Mouse (Mus musculus) heart, embryonic 11.5 days (tissue): ENCODE measurements around the gene Gmds. TPM values are rescaled to one million over a fixed set of nuclear protein-coding genes. Genes with fewer than 3 reads are reported as not detected.
A peak's percentile ranks its signal among the peaks of the same experiment; 100 is the strongest.

Experiments
- ATAC-seq: fragments of 200-750 bp; cut with Nextera tagmentation; replicated peaks from 2 replicates; pipeline ENCODE4 v1.8.0; 2017; ENCODE audit warnings: moderate library complexity; ENCODE audit not compliant: insufficient number of reproducible peaks, low FRiP score, low TSS enrichment
- H3K27ac ChIP-seq: fragments of 300-500 bp; sonication (generic); 2 replicates; pipeline ENCODE4 v1.5.1; 2014; ENCODE audit warnings: mild to moderate bottlenecking, low read depth, low read length
- H3K27me3 ChIP-seq: fragments of 300-500 bp; sonication (generic); 2 replicates; pipeline ENCODE4 v1.6.1; 2014; ENCODE audit warnings: mild to moderate bottlenecking, low read length, mixed read lengths; ENCODE audit not compliant: control insufficient read depth, insufficient read depth
- H3K36me3 ChIP-seq: fragments of 300-500 bp; sonication (generic); 2 replicates; pipeline ENCODE4 v1.6.1; 2014; ENCODE audit warnings: mild to moderate bottlenecking, low read length, moderate library complexity, mixed read lengths; ENCODE audit not compliant: control insufficient read depth, insufficient read depth
- H3K4me1 ChIP-seq: fragments of 300-500 bp; sonication (generic); 2 replicates; pipeline ENCODE4 v1.6.1; 2014; ENCODE audit warnings: low read length; ENCODE audit not compliant: control insufficient read depth, insufficient read depth
- H3K4me2 ChIP-seq: fragments of 300-500 bp; sonication (generic); 2 replicates; pipeline ENCODE4 v1.6.1; 2014; ENCODE audit warnings: mild to moderate bottlenecking, moderate library complexity
- H3K4me3 ChIP-seq: fragments of 300-500 bp; sonication (generic); 2 replicates; pipeline ENCODE4 v1.5.1; 2014; ENCODE audit warnings: low read depth, low read length
- H3K9ac ChIP-seq: fragments of 300-500 bp; sonication (generic); 2 replicates; pipeline ENCODE4 v1.6.1; 2014; ENCODE audit warnings: mild to moderate bottlenecking, low read depth, low read length, moderate library complexity
- H3K9me3 ChIP-seq: fragments of 300-500 bp; sonication (generic); replicated peaks from 2 replicates; pipeline ENCODE4 v1.6.1; 2016; ENCODE audit warnings: low read length; ENCODE audit not compliant: control insufficient read depth
- WGBS: fragments of 180-500 bp; shearing (Covaris S2); extraction: QIAGEN DNeasy Blood & Tissue Kit; methylation state at CpG from one replicate; pipeline ENCODE4 v1.1.7; 2014; ENCODE audit not compliant: insufficient replicate concordance; 5-methylcytosine and 5-hydroxymethylcytosine counted together
- polyA plus RNA-seq: library from polyadenylated mRNA; unstranded; fragments of >200 nt; fragmentation: Nextera tagmentation; extraction: Ambion mirVana; gene quantifications from 2 replicates; pipeline ENCODE4 v1.2.1, GENCODE M21; 2014

Gmds gene
- polyA plus RNA-seq, 1 experiment from 2014 or later: 31.3 TPM

DNA sequence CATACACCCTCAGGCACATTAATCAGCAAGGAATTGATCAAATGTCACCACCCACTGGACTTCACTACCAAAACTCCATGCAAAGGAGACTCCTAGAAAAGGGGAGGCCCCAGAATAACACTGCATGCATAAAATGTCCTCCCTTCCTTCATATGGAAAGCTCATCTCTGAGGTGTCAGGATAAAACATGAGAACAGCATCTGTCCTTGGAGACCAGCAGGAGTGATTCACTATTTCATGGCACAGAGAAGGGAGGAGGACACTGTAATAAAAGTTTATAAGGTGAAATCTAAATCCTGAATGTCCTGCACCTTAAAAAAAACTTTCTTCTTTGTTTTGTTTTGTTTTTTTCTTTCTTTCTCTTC is 319.3 kb downstream of the Gmds start:
- Histone ChIP-seq H3K4me1 (peaks cover 13% of the 10 kb centered on the region), H3K27me3 (no peaks in the 10 kb centered on the region), H3K9me3 (no peaks in the 10 kb centered on the region), H3K4me2 (no peak overlapping the region), H3K9ac (no peak overlapping the region), H3K36me3 (no peaks in the 10 kb centered on the region), H3K4me3 (no peak overlapping the region), H3K27ac (0 out of 2 replicates have a peak overlapping the region, but pooled peaks have one; percentile 15)
- no peak for ATAC-seq

DNA sequence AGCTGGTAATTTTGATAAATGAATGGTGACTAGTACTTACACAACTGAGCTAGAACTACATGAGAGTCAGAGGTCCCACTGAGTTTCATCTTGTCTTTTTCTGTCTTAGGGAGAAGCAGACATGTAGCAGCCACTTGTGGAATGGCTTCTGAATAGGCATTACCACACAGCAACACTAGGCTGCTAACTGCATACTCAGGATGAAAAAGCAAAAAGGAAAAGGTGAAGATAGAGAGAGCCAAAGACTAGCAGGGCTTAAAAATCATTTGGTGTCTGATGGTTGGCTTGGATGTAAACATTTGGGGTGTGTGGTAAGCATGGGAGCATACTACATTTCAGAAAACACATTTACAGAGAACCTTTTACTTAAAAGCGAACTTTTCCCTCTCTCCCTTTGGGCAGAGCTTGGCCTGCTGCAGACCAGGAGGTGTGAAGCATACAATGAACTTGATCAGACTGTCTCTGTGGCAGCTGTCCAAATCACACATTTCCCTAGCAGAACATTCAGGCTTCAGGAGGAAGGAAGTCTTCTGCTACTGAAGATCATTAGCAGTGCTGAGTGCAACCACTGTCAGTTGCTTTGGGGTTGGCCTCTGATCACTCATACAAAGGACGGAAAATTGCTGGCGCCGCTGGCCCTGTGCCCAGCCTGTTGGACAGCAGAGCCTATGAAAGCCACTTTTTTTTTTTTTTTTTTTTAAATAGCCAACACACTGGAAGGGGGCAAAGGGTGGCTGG is 319.9 kb downstream of the Gmds start:
- Histone ChIP-seq H3K27ac (peak overlapping the region; percentile 70), H3K36me3 (no peaks in the 10 kb centered on the region), H3K9me3 (no peaks in the 10 kb centered on the region), H3K27me3 (no peaks in the 10 kb centered on the region), H3K4me1 (peaks cover 13% of the 10 kb centered on the region), H3K4me2 (no peak overlapping the region), H3K4me3 (no peak overlapping the region), H3K9ac (no peak overlapping the region)
- WGBS: 48% methylated on average over 4 of the region's 4 CpGs
- ATAC-seq: peak; percentile 80

DNA sequence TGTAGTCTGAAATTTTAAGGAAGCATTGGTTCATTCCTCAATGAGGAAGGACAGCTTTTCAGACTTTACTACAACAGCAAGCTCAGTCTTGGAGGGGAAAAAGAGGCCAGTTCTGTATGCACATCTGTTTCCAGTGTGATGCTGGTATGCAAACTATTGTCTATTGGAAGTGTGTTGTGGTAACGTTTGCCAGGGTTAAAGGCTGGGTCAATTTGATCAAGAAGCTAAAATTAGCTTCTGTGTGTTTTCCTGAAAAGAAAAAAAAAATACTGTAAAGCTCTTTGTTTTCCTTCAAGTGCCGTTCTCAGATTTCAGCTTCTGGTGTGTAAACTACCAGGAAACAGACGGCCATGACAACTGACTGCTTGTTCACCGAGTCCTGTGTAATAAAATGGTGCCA is 329.7 kb downstream of the Gmds start:
- no peak overlapping the region for H3K4me2 ChIP-seq

DNA sequence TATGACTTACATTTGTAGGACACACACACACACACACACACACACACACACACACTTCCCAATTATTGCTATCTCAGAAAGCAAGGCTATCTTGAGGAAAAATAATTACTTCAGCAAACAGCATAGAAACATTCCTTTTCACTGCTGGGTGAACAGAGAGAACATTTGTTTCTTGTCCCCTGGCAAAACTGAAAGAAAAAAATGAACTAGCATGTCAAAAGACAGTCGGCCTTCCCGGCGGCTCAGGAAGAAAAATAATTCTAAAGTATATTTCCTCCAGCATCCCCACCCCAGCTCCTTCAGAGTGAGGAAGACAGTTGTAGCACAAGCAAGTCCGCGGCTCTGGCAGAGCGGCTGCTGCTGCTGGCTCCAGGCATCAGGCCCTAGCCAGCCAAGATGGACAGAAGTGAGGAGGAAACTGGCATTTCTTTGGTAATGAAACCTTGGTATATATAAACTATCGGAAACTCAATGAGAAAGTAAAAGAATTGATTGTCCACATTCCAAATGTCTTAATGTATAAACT is 330.4 kb downstream of the Gmds start:
- H3K4me1 ChIP-seq: peaks cover 6% of the 10 kb centered on the region; the same call in 1 of the 2 replicates
- no peak overlapping the region for H3K9ac ChIP-seq
- no peak overlapping the region; the same call in 1 of the 2 replicates for H3K4me2 ChIP-seq
- no peak for ATAC-seq
- H3K4me3 ChIP-seq: no peak overlapping the region
- WGBS: 36% methylated on average over 7 of the region's 7 CpGs
- no peaks in the 10 kb centered on the region for H3K36me3 ChIP-seq
- H3K27me3 ChIP-seq: no peaks in the 10 kb centered on the region
- no peaks in the 10 kb centered on the region for H3K9me3 ChIP-seq
- H3K27ac ChIP-seq: peak overlapping the region; percentile 59; the same call in 1 of the 2 replicates

More for the DNA sequence above, 329.7 kb downstream of the Gmds start:
- WGBS: 16% methylated on average over 4 of the region's 4 CpGs
- no peak overlapping the region for H3K9ac ChIP-seq
- H3K4me3 ChIP-seq: no peak overlapping the region
- H3K27ac ChIP-seq: no peak overlapping the region; the same call in 1 of the 2 replicates
- no peaks in the 10 kb centered on the region for H3K36me3 ChIP-seq
- no peaks in the 10 kb centered on the region for H3K27me3 ChIP-seq
- no peaks in the 10 kb centered on the region for H3K9me3 ChIP-seq
- peaks cover 6% of the 10 kb centered on the region; the same call in 1 of the 2 replicates for H3K4me1 ChIP-seq
- no peak for ATAC-seq

DNA sequence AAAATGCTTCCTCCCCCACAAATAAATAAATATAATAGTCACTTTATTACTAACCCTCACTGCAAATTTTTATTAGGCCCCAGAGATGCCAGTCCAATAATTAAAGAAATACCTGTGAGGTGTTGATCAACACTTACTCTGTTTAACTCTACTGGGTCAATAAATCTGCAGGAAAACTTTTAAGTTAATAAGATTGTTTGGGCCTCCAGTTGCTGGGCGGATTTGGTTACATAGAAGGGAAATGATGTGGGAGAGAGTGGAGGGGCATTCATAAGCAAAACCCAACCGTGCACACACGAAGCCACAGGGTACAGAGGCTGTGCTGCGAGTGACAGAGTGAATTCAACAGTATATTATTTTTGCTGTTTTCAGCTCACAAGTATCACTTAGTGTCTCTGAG is 345.1 kb downstream of the Gmds start:
- Histone ChIP-seq H3K9me3 (peaks cover 4% of the 10 kb centered on the region), H3K36me3 (no peaks in the 10 kb centered on the region), H3K27ac (no peak overlapping the region), H3K4me2 (no peak overlapping the region), H3K4me3 (no peak overlapping the region), H3K9ac (no peak overlapping the region), H3K27me3 (no peaks in the 10 kb centered on the region), H3K4me1 (peaks cover 3% of the 10 kb centered on the region; the same call in 1 of the 2 replicates)
- ATAC-seq: no peak
- 78% methylated on average over 4 of the region's 4 CpGs for WGBS

DNA sequence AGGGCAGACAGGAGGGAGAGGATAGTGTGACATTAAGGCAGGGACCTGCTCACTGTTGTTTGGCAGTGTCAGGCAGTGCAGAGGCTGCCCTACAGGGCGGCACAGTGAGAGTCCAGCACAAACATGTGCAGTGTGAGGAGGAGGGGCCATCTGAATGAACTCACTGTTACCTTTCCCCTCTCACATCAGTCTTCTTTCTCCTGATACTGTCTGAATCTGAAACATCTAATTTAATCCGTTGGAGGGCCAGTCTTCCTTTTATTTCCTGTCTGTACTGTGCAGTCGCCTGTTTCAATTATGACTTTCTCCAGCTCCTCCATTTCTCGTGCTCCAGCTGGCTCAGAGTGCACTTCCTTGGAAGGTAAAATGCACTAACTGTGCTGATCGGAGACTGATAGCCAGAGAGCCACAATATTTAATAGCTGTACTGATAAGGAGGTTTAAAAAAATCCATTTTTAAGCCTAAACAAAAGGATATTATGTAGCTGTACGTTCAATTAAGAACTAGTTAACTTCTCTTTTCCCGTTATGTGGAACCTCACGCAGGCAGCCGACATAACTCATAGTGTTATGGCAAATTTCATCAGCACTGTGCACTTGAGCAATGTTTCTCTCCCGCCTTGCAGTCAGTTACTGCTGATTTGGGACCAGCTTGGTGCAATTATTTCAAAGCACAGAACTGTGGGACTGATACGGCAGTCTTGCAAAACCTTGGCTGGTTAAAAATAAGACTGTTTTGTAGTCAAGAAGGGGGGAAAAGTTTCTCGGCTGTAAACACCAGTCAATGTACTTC is 345.9 kb downstream of the Gmds start:
- Histone ChIP-seq H3K4me3 (no peak overlapping the region), H3K9me3 (peaks cover 4% of the 10 kb centered on the region), H3K27ac (peak overlapping the region; percentile 3; the same call in 1 of the 2 replicates), H3K9ac (no peak overlapping the region), H3K27me3 (no peaks in the 10 kb centered on the region), H3K4me1 (peaks cover 3% of the 10 kb centered on the region; the same call in 1 of the 2 replicates), H3K36me3 (no peaks in the 10 kb centered on the region), H3K4me2 (no peak overlapping the region)
- WGBS: 49% methylated on average over 12 of the region's 12 CpGs
- no peak; the same call in 1 of the 2 replicates for ATAC-seq

DNA sequence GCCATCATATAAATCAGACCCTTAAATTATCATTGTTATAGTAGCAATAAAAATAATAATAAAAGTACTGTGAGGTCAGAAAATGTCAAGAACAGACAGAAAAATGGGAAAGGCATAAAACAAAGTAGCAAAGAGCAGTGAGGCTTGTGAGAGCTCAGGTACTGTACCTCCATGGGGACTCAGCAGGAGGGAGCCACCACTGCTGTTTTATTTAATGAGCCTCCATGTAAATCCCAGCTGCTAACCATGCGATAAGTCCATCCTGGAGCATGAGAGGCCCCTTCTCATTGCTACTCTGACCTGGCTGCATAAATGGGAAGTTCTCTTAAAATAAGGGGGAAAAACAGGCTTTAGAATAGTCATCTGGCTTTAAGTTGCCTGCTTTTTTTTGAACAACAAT is 357.3 kb downstream of the Gmds start:
- no peak for ATAC-seq
- Histone ChIP-seq H3K4me1 (no peaks in the 10 kb centered on the region), H3K9me3 (no peaks in the 10 kb centered on the region), H3K36me3 (no peaks in the 10 kb centered on the region), H3K9ac (no peak overlapping the region), H3K4me3 (no peak overlapping the region), H3K27me3 (no peaks in the 10 kb centered on the region), H3K4me2 (no peak overlapping the region), H3K27ac (no peak overlapping the region)
- WGBS: 87% methylated on average over 1 of the region's 1 CpGs

DNA sequence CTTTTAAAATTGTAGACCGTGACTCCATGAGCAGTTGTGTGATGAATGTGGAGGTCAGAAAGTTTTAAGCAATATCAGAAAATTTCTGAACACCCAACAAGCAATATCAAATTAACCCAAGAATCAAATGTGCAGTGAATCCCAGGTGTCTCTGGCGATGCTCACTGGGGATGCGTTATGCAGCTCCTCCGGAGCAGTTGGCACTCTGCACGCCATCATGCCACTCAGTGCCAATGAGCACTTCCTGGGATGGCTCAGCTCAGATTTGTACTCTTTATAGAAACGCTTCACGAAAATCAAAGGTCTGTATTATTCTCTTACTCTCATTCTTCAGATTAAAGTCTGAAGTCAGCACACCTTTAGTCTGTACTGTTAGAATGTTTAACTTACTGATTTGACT is 360.4 kb downstream of the Gmds start:
- no peaks in the 10 kb centered on the region for H3K36me3 ChIP-seq
- no peak for ATAC-seq
- no peaks in the 10 kb centered on the region for H3K9me3 ChIP-seq
- 84% methylated on average over 7 of the region's 7 CpGs for WGBS
- H3K4me3 ChIP-seq: no peak overlapping the region
- no peaks in the 10 kb centered on the region for H3K4me1 ChIP-seq
- H3K27me3 ChIP-seq: no peaks in the 10 kb centered on the region
- no peak overlapping the region for H3K27ac ChIP-seq
- no peak overlapping the region for H3K4me2 ChIP-seq
- no peak overlapping the region for H3K9ac ChIP-seq
